Mouse (Mus musculus): ENCODE measurements around the gene Hmga2.

- TF ChIP-seq CTCF (IDR thresholded peaks at IDR 0.05; ENCODE audit: insufficient read depth, low read depth, low read length) = no peak
- TF ChIP-seq POLR2A (IDR thresholded peaks at IDR 0.05; ENCODE audit: insufficient read depth, low read depth, low read length) = no peak
These were observed 64.1 kb downstream of the Hmga2 start for GRCm38 (mm10) chr10:120412215-120412614.

All from olfactory bulb, adult 2 months (tissue).